Mouse (Mus musculus): Measurements from ENCODE around the gene Dstn.

Gene Dstn

GRCm38 (mm10) chr2:143914760-143915599, at the start of gene Dstn:
Gene Dstn (plus strand): TSS chr2:143915320.
- DNase-seq (ENCODE audit: low spot score) = peak; percentile 98

DNA sequence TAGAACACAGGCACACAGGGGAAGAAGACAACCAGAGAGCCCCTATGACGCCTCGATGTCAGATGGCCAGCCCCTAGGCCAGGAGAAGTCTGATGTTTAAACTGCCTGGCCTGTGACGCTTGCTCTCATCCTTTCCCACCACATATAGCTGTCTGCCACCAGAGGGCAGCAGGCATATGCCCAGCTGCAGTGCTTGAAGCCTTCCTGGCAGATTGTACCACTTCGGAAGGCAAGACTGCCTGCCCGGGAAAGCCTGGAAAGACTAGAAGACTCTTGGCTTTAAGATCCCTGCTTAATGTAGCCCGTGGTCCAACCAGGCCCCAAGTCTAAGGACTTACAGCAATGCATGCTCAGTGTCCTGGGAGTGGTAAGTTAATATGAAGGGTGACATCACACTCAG, 47.8 kb upstream of the Dstn start:
- DNase-seq (ENCODE audit: low spot score) = peak; percentile 58

DNA sequence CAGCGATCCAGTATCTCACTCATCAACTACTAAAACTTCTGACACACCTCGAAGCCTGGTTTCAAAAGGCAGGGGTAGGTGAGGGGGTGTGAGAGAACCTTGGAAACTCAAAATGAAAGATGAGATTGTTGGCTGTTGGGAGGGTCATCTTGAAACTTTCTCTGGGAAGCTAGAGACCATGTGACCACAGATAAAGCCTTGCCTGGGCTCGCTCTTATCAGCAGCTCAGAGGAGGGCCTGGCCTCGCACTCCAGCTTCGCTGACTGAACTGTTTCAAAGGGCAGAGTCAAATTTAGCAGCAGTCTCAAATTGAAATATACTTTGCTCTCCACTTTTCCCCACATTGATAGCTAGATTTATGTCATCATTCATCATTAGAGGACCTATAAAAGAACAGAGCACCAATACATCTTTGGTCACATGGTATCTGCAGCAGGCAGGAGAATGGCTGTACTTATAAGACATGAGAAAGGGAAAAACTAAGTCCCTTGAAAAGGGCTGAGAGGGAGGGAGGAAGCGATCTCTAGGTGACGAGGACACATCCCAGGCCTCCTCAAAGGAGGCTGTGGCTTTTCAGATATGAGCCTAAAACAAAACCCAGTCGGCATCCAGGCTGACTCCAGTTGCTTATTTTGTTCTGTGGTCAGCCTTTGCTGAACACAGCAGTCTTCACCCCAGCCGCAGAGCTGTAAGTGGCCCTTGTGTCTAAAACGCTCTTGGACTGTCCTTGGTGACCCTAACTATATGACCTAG, 44.0 kb upstream of the Dstn start:
- DNase-seq (ENCODE audit: low spot score) = no peak

DNA sequence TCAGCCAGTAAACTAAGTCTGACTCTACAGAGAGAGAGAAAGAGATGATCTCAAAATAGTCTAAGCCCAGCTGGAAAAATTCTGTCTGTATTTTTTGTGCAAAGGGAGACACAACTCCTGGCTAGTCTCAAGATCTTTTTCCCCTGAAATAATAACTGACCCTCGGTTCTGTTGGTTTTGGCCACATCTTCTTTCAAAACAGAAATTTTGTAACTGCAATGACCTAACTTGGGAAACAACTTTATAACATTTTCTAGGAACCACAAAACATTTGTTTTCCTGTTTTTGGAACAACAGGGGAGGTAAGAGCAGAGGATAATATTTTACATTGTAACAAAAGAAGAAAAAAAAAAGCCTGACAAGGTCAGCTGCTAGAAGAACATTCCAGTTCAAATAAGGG, 39.1 kb upstream of the Dstn start:
- no peak for DNase-seq (ENCODE audit: low spot score)

DNA sequence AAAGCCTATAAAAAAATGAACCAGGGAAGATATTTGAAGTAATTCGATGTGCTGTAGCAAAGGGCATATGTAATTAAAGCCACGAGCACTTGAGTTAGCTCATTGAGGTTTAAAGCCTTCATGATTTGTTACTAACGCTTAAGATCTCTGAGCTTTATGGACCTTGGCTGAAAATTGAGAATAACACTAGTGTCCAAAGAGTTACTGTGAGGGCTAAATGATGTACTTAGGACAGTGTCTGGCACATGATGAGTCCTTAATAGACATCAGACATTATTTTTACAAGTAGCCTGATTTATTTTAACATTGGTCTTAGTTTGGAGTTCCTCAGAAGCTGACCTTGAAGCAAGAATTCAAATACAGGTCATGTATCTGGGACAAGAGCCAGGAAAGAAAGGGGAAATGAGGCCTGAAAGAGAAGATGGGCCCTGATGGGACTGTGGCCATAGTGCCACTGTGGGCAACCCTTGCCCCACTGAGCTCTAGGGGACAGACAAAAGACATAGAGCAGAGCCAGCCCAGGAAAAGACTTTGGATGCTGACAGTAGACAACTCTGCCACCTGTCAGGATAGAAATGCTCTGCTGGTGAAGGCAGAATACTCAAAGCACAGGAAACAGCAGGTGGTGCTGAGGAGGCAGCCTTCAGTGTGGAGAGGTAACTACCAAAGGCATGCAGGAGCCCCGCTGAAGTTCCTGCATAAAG, 38.0 kb upstream of the Dstn start:
- DNase-seq (ENCODE audit: low spot score) = no peak

- no peak for DNase-seq (ENCODE audit: low spot score)
Observed at GRCm38 (mm10) chr2:143879311-143879710, 35.8 kb upstream of the Dstn start.

DNA sequence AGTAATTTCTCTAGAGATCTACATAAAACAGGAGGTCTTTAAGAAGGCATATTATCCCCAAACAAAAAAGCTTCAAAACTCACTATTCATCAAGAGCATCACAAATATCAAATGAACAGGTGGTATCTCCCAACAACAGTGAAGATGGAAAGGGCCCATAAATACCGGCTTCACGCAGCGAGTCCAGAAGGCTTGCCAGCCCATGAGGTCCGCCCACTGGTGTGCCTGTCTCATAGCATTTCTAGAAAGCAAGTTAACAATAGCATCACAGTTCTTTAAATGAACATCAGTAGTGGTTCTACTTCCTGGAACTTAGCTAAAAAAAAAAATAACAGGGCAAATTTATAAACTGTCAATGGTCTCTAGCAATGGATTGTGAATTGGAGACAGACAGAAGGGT, 33.1 kb upstream of the Dstn start:
- no peak for DNase-seq (ENCODE audit: low spot score)

- DNase-seq (ENCODE audit: low spot score) = no peak
Observed at GRCm38 (mm10) chr2:143882606-143883288, 32.4 kb upstream of the Dstn start.

- no peak for DNase-seq (ENCODE audit: low spot score)
Observed at GRCm38 (mm10) chr2:143889131-143889859, 25.8 kb upstream of the Dstn start.

DNA sequence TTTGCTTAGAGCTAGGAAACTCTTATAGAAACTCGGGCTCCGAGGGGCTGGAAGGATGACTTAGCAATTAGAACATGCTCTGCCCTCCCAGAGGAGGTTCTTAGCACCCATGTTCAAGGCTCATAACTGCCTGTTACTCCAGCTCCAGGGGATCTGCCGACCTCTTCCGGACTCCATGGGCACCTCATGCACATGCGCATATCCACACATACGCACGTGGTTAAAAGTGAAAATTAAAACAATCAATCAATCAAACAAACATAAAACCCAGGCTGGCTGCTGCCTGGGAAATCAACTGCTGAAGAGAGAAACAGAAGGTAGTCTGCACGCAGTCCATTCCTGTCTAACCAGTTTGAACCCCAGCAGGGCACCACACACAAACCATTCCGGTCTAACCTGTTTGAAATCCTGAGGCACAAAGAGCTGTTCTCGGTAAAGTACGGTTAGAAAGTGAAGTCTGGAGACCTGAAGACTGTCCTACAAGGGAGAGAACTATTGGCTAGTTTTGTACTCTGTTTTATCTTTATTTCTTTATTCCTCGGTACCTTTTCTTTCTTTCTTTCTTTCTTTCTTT, 25.2 kb upstream of the Dstn start:
- no peak for DNase-seq (ENCODE audit: low spot score)

DNA sequence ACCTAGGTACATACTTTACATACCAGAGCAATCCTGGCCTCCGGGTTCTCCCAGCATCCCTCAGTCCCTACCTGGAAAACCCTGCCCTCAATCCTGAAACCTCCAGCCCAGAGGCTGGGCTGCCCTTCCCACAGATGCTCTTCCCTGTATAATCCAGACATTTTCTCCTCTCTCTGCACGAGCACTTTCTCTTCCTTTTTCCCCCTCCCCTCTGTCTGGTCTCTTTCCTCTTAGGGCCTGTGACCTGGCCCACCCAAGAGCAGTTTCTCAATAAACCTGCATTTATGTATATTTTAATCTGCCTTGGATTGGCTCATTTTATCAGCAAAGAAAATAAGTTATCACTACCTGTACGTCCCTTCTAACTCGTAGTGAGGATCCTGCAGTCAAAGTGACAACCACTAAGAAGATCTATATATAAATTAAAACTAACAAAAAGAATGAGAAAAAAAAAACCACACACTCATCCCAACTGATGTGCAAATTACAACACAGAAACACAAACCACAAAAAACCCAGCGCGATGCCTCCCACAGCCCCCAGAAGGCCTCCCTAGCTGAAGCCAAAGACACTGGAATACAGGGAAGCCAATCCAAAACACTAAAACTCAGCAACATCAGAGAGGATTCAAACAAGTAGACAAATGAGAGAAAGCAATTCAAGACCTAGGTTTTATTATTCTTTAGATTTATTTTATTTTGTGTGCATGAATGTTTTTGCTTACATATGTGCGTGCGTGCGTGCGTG, 23.6 kb upstream of the Dstn start:
- no peak for DNase-seq (ENCODE audit: low spot score)

DNA sequence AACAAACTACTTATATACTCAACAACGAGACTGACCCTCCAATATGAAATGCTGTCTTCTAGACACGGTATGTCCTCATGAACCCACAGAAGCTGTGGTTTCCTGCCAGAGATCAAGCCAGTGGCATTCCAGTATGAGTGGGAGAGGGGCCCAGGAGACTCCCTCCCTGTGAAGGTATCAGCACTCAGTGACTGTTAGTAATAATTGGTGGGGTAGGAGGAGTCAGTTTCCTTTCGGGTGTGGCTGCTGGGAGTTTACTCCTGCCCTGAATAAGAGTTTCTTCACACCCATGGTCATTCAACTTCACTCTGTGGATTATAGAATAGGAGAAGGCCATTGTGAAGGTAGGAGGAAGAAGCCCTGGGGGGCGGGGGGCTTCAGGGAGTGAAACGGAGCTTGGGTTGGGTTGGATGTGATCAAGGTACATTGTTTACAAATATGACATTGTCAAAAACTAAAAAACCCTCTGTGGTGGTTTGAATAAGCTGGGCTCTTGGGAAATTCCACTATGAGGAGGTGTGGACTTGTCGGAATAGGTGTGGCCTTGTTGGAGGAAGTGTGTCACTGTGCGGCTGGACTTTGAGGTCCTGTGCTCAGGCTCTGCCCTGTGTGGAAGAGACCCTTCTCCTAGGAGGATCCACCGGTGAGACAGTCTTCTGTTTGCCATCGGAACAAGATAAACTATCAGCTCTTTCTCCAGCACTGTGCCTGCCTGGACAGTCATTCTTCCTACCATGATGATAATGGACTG, 15.5 kb upstream of the Dstn start:
- DNase-seq (ENCODE audit: low spot score) = no peak

- no peak for DNase-seq (ENCODE audit: low spot score)
Observed at GRCm38 (mm10) chr2:143900821-143901351, 14.2 kb upstream of the Dstn start.

- DNase-seq (ENCODE audit: low spot score) = no peak
Observed at GRCm38 (mm10) chr2:143903376-143904045, 11.6 kb upstream of the Dstn start.

- no peak for DNase-seq (ENCODE audit: low spot score)
Observed at GRCm38 (mm10) chr2:143904896-143905295, 10.2 kb upstream of the Dstn start.

GRCm38 (mm10) chr2:143909230-143909629, 5.9 kb upstream of the Dstn start:
- no peak for DNase-seq (ENCODE audit: low spot score)

DNA sequence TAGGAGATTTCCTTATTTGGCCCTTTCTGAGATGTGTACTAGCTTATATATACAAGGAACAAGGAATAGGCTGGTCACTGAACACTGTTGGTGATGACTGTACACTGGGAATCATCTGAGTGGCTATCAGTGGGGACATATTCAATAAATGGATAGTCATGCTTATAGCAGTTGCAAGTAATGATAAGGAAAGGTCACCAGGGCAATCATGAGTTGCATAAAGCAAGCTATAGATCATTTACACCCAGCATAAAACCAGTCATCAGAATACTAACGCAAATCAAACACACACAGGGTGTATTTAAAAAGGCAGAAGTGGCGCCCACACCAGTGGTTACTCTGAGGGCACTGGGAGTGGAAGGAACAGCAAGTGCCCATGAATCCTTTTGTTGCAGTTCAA, 2.9 kb upstream of the Dstn start:
- no peak for DNase-seq (ENCODE audit: low spot score)

GRCm38 (mm10) chr2:143914221-143914620, 899 bp upstream of the Dstn start:
- no peak for DNase-seq (ENCODE audit: low spot score)

DNA sequence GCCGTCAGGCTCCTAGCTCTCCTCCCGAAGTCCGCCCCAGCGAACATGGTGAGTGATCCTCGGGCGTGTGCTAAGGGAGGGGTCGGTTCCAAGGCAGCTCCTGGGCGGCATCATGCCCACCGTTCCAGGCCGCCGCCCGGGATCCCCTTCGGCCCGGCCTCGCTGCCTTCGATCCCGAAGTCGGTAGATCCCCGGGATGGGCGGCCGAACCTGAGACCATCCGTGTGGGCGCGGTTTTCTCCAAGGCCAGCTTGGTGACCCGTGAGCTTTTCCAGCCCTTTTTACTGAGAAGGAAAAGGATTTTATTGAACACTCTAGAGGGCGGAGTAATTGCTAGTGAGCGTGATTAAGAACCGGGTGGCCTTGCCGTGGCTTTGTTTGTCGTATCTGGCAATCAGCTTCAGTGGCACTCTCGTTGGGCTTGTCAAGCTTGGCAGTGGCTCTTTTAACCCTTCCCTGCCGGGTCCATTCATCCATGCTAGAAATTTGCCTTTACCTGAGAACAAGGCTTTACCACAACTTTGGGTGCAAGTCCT, 548 bp downstream of the Dstn start:
- no peak for DNase-seq (ENCODE audit: low spot score)

Data from ovary, postnatal 10 days (tissue).